Mouse (Mus musculus) lung, postnatal 0 days (tissue): Measurements from ENCODE around the gene Wbp2.

Experiments
- CTCF ChIP-seq: IDR thresholded peaks from 2 replicates; pipeline ENCODE4 v1.5.1; 2016; ENCODE audit warnings: antibody characterized with exemption, mild to moderate bottlenecking
- EP300 ChIP-seq: IDR thresholded peaks from 2 replicates; pipeline ENCODE4 v1.6.1; 2016; ENCODE audit warnings: antibody characterized with exemption, mild to moderate bottlenecking, control low read depth

DNA sequence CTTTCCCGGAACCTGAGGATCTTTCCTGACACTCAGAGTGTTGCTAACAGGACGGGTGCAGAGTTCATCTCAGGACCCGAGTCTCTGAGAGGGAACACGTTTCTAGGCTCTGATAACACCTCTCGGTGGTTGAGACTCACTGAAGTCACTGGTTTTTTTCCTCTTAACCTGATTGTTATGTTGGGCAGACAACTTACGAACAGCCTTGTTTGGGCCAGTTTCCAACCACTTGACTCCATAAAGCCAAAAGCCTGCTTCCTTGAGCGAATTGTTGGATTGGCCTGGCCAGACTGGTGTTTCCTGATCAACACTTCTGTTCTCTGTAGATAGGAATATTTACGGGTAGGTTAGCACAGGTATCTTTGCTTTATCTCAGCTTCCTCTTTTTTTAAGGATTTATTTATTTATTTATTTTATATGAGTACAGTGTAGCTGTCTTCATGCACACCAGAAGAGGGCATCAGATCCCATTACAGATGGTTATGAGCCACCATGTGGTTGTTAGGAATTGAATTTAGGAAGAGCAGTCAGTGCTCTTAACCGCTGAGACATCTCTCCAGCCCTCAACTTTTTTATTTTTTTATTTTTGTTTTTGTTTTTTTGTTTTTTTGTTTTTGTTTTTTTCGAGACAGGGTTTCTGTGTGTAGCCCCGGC, 2.1 kb upstream of the Wbp2 start:
- TF ChIP-seq CTCF: peak; percentile 46
- TF ChIP-seq EP300: no peak
